Mouse (Mus musculus) liver, embryonic 11.5 days (tissue): ENCODE data around the gene Cbwd1. TPM values are rescaled to one million over a fixed set of nuclear protein-coding genes. Genes with fewer than 3 reads are reported as not detected.
A peak's percentile ranks its signal among the peaks of the same experiment; 100 is the strongest.

Experiments used
- ATAC-seq: fragments of 200-750 bp; cut with Nextera tagmentation; replicated peaks from 2 replicates; pipeline ENCODE4 v1.8.0; 2017; ENCODE audit warnings: moderate number of reproducible peaks, mild to moderate bottlenecking, moderate TSS enrichment, moderate library complexity; ENCODE audit not compliant: low FRiP score
- DNase-seq: peaks from one replicate; pipeline ENCODE4 v3.0.0-alpha.2; 2017; ENCODE audit warnings: low spot score
- H3K27ac ChIP-seq: fragments of 300-500 bp; sonication (generic); 2 replicates; pipeline ENCODE4 v1.5.1; 2014; ENCODE audit warnings: mild to moderate bottlenecking, low read depth, low read length, control low read depth
- H3K27me3 ChIP-seq: fragments of 300-500 bp; sonication (generic); replicated peaks from 2 replicates; pipeline ENCODE4 v1.6.1; 2014; ENCODE audit warnings: low read length, mixed read lengths; ENCODE audit not compliant: control insufficient read depth, insufficient read depth
- H3K36me3 ChIP-seq: fragments of 300-500 bp; sonication (generic); 2 replicates; pipeline ENCODE4 v1.6.1; 2014; ENCODE audit warnings: mild to moderate bottlenecking, low read length, moderate library complexity, mixed read lengths; ENCODE audit not compliant: control insufficient read depth, insufficient read depth
- H3K4me1 ChIP-seq: fragments of 300-500 bp; sonication (generic); replicated peaks from 2 replicates; pipeline ENCODE4 v1.6.1; 2014; ENCODE audit warnings: low read length, mixed read lengths; ENCODE audit not compliant: control insufficient read depth, insufficient read depth
- H3K4me2 ChIP-seq: fragments of 300-500 bp; sonication (generic); 2 replicates; pipeline ENCODE4 v1.6.1; 2014; ENCODE audit warnings: mild to moderate bottlenecking, control low read depth, moderate library complexity
- H3K4me3 ChIP-seq: fragments of 300-500 bp; sonication (generic); 2 replicates; pipeline ENCODE4 v1.5.1; 2014; ENCODE audit warnings: low read depth, low read length, control low read depth
- H3K9ac ChIP-seq: fragments of 300-500 bp; sonication (generic); 2 replicates; pipeline ENCODE4 v1.6.1; 2014; ENCODE audit warnings: low read depth, low read length, control low read depth
- H3K9me3 ChIP-seq: fragments of 300-500 bp; sonication (generic); 2 replicates; pipeline ENCODE4 v1.6.1; 2016; ENCODE audit warnings: low read length, inconsistent platforms, mixed read lengths; ENCODE audit not compliant: control insufficient read depth
- WGBS: fragments of 180-500 bp; shearing (Covaris S2); extraction: QIAGEN DNeasy Blood & Tissue Kit; methylation state at CpG from one replicate; pipeline ENCODE4 v1.1.7; 2014; 5-methylcytosine and 5-hydroxymethylcytosine counted together
- polyA plus RNA-seq: library from polyadenylated mRNA; unstranded; fragments of >200 nt; fragmentation: Nextera tagmentation; extraction: Ambion mirVana; gene quantifications from 2 replicates; pipeline ENCODE4 v1.2.1, GENCODE M21; 2014

Gene Cbwd1
- polyA plus RNA-seq, 1 experiment from 2014 or later: 23.0 TPM

- peak overlapping the region; percentile 80 for H3K27ac ChIP-seq
- peak overlapping the region; percentile 78 for H3K4me3 ChIP-seq
- ATAC-seq (peak; percentile 39; the same call in 1 of the 2 replicates), DNase-seq (no peak)
- peak overlapping the region; percentile 73 for H3K4me2 ChIP-seq
- H3K27me3 ChIP-seq: peaks cover 4% of the 10 kb centered on the region
- no peaks in the 10 kb centered on the region for H3K9me3 ChIP-seq
- WGBS: 34% methylated on average over 5 of the region's 5 CpGs
- peak overlapping the region; percentile 84 for H3K9ac ChIP-seq
- H3K4me1 ChIP-seq: peaks cover 15% of the 10 kb centered on the region
- no peaks in the 10 kb centered on the region for H3K36me3 ChIP-seq
Observed at GRCm38 (mm10) chr19:24998561-24998960, 37.2 kb upstream of the Cbwd1 start.

GRCm38 (mm10) chr19:24996815-24997704 is 35.6 kb upstream of the Cbwd1 start:
- Histone ChIP-seq H3K9ac (no peak overlapping the region), H3K27ac (no peak overlapping the region), H3K4me3 (no peak overlapping the region), H3K9me3 (no peaks in the 10 kb centered on the region), H3K4me2 (no peak overlapping the region), H3K4me1 (peaks cover 10% of the 10 kb centered on the region), H3K36me3 (no peaks in the 10 kb centered on the region), H3K27me3 (peaks cover 4% of the 10 kb centered on the region)
- WGBS: 48% methylated on average over 12 of the region's 12 CpGs
- ATAC-seq (no peak), DNase-seq (no peak)

DNA sequence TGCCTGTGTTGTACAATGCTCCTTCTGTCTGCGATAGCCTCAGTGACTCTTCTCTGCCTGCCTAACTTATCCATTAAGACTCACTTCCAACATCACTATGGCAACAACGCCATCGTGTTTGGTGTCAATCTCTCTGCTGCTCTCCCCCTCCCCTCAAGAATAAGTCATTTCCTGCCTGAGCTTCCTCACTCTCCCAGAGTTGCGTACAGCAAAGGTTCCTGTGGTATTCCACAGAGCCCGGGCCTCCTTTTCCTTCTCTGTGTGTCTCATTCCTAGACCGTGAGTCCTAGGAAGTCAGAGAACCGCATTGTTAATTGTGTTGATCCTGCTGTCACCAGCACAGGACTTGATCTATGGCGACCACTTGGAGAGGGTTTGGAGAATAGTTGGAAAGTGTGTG is 33.5 kb upstream of the Cbwd1 start:
- H3K4me1 ChIP-seq: peaks cover 11% of the 10 kb centered on the region

DNA sequence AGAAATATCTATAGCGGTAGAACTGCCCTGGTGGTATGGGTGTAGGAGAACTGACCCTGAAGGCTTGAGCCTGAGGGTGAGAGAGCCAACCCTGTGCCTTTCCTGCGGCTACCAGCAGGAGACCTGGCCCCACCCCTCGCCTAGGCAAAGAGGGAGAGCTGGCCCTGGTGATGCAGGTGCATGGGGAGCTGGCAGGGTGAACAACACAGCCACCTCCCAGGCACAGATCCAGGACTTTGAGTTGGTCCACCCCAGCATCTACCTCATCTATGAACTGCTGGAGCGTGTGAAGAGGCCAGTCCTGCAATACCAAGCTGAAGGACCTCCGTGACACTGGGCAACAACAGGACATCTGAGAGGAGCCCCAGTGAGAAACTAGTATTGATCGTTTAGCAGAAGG is 32.1 kb upstream of the Cbwd1 start:
- Histone ChIP-seq H3K4me2 (no peak overlapping the region), H3K27me3 (no peaks in the 10 kb centered on the region), H3K9me3 (no peaks in the 10 kb centered on the region), H3K9ac (no peak overlapping the region), H3K4me1 (peaks cover 11% of the 10 kb centered on the region), H3K36me3 (no peaks in the 10 kb centered on the region), H3K27ac (no peak overlapping the region), H3K4me3 (no peak overlapping the region)
- 73% methylated on average over 6 of the region's 6 CpGs for WGBS
- DNase-seq (no peak), ATAC-seq (0 out of 2 replicates have a peak, but pooled peaks have one; percentile 12)

More for the DNA sequence above, 33.5 kb upstream of the Cbwd1 start:
- no peak overlapping the region for H3K4me3 ChIP-seq
- H3K9me3 ChIP-seq: no peaks in the 10 kb centered on the region
- H3K27me3 ChIP-seq: no peaks in the 10 kb centered on the region
- H3K36me3 ChIP-seq: no peaks in the 10 kb centered on the region
- no peak for ATAC-seq
- H3K27ac ChIP-seq: no peak overlapping the region
- WGBS: 29% methylated on average over 8 of the region's 8 CpGs
- no peak overlapping the region; the same call in 1 of the 2 replicates for H3K4me2 ChIP-seq
- no peak overlapping the region for H3K9ac ChIP-seq
- DNase-seq: no peak

GRCm38 (mm10) chr19:24990138-24990822 is 28.9 kb upstream of the Cbwd1 start:
- Histone ChIP-seq H3K9me3 (no peaks in the 10 kb centered on the region), H3K4me2 (peak overlapping the region; percentile 18), H3K36me3 (no peaks in the 10 kb centered on the region), H3K27ac (peak overlapping the region; percentile 26; the same call in 1 of the 2 replicates), H3K27me3 (no peaks in the 10 kb centered on the region), H3K9ac (no peak overlapping the region), H3K4me1 (peaks cover 6% of the 10 kb centered on the region), H3K4me3 (no peak overlapping the region)
- DNase-seq: no peak
- ATAC-seq: peak; percentile 56
- 29% methylated on average over 7 of the region's 7 CpGs for WGBS

DNA sequence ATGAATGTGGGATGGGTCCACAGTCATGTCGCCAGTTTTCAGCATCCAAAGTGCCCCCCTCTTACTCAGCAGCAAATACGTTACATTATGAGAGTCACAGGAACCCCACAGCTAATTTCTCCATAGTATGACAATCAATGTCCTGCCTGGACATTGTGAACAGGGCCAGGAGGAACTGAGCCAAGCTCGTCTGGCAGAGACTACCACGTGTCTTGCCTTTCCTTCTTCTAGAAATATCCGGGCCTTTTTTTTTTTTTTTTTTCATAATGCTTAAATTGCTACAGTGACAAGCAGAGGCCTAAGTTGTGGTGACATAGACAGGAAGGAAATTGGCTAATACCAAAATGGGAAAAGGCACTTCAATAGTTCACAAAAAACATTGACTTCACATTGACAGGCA is 27.4 kb upstream of the Cbwd1 start:
- no peak overlapping the region for H3K4me2 ChIP-seq
- ATAC-seq: no peak
- peaks cover 4% of the 10 kb centered on the region; the same call in 1 of the 2 replicates for H3K4me1 ChIP-seq
- no peaks in the 10 kb centered on the region for H3K27me3 ChIP-seq
- no peak overlapping the region for H3K9ac ChIP-seq
- DNase-seq: no peak
- 60% methylated on average over 5 of the region's 5 CpGs for WGBS
- no peaks in the 10 kb centered on the region for H3K36me3 ChIP-seq
- no peaks in the 10 kb centered on the region for H3K9me3 ChIP-seq
- H3K4me3 ChIP-seq: no peak overlapping the region
- no peak overlapping the region for H3K27ac ChIP-seq

GRCm38 (mm10) chr19:24987355-24987754 is 25.9 kb upstream of the Cbwd1 start:
- Histone ChIP-seq H3K4me3 (no peak overlapping the region), H3K27me3 (no peaks in the 10 kb centered on the region), H3K27ac (no peak overlapping the region), H3K36me3 (no peaks in the 10 kb centered on the region), H3K9me3 (no peaks in the 10 kb centered on the region), H3K9ac (no peak overlapping the region), H3K4me2 (no peak overlapping the region), H3K4me1 (peaks cover 4% of the 10 kb centered on the region; the same call in 1 of the 2 replicates)
- DNase-seq: no peak
- WGBS: 50% methylated on average over 4 of the region's 4 CpGs
- no peak for ATAC-seq

- no peak for ATAC-seq
- no peak overlapping the region for H3K4me3 ChIP-seq
- WGBS: 89% methylated on average over 2 of the region's 2 CpGs
Observed at GRCm38 (mm10) chr19:24985045-24985444, 23.6 kb upstream of the Cbwd1 start.

More at GRCm38 (mm10) chr19:24985045-24985444, 23.6 kb upstream of the Cbwd1 start:
- no peak for DNase-seq
- H3K27ac ChIP-seq: no peak overlapping the region
- H3K4me1 ChIP-seq: no peaks in the 10 kb centered on the region; the same call in 1 of the 2 replicates
- no peaks in the 10 kb centered on the region for H3K9me3 ChIP-seq
- no peak overlapping the region for H3K9ac ChIP-seq
- no peaks in the 10 kb centered on the region for H3K27me3 ChIP-seq
- H3K36me3 ChIP-seq: no peaks in the 10 kb centered on the region
- H3K4me2 ChIP-seq: no peak overlapping the region
